Mouse (Mus musculus) frontal cortex, postnatal 25 days (tissue): Measurements from ENCODE around the gene Pde1a.

Experiments
- DNase-seq, 2 experiments: peaks; one replicate each; pipeline ENCODE4 v3.0.0; 2022; ENCODE audit warnings: low spot score in 2 of 2

The Pde1a gene

DNA sequence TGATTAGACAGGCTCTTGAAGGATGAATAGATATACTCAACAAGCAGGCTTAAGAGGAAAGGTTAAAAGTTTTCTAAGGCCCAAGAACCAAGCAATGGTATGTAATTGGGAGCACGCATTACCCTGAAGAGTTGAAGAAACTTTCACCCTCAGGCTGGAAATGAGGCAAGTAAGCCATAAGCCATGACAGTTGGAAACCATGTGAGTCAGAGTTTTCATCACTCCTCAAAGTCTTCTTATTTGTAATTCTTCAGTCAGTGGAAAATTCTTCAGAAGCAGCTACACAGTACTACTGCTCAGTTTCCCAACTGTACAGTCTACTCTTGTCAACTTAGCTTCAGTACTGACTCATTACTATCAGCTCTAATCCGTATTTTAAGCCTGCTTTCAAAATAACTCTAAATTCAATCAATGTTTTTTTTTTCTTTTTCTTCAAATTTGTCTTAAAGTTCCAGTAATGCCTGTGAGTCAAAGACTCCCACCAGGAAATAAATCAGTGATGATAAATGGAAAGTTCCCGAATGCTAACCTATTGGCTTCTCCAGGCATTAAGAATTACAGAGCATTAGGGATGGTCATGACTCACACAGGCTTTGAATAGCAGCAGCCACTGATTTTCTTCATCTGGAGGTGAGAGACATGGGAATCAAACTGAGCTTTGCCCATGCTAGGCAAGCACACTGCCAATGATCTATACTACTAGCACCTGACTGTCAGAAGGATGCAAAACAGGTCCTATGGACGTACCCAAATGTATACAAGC is 82.3 kb downstream of the Pde1a start:
- no peak for DNase-seq

DNA sequence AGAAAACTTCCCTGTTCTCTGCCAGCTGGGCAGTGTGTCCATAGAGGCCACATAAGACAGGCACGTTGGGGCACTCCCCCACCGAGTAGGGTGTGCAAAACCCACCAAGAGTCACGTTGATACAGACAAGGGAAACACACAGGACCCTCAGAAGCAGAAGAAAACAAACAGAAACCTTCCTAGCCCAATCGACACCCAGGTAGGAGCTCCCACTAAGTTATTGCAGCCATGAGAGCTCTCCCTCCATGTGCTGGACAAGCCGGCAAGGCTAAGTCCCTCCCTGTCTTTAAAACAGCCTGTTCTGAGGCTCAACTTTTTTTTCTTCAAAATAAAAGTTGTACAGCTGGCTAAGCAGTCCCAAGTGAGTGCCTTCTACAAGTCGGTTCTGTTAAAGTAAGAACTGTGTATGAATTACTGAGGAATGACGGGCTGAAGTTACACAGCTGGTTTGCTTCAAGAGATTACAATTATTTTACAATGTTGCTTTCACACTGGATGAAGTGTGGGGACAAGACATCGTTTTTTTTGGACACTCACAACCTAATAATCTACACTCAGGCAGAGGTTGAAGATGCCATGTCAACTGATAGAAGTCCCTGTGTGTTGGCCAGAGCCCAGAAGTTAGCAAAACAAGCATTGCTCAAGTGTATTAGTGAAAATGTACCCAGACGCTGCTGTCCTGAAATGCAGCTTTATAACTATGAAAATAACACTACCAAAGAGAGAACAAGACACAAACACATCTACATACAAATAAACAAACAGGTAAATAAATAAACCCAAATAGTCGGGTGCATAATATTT is 90.4 kb downstream of the Pde1a start:
- DNase-seq = no peak

DNA sequence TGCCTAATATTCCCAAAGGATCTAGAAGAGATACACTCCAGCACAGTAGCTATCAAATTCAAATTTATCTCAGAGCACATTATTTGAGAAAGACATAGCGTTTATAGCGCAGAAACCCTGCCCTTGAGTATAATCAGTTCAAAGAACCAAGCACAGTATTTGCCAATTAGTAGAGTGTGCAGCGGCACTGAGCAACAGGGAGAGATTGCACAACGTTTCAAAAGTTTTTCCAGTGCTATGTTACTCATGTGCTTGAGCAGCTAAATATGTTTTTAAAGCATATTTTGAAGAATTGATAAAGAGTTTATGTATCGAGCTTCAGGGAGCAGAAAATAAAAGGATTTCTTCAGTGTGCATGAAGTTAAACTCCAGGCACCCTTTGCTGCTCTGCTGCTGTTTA is 91.3 kb downstream of the Pde1a start:
- no peak for DNase-seq

DNA sequence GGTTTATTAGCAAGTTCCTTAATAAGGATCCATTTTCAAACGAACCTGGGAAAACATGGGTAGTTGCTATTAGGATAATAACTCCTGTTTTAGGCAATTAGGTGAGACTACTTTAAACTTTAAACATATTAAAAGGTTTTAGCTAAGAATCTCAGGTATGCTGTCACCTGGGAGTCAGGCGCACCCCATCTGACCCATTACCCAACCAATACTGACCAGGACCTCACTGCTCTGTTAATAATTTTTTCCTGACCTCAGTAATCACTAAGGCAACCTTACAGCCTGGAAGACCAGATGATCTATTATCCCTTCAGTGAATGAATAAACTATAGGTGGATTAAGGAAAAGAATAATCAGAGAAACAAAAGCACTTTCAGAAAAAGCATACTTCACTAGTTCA is 100.2 kb downstream of the Pde1a start:
- DNase-seq = no peak

DNA sequence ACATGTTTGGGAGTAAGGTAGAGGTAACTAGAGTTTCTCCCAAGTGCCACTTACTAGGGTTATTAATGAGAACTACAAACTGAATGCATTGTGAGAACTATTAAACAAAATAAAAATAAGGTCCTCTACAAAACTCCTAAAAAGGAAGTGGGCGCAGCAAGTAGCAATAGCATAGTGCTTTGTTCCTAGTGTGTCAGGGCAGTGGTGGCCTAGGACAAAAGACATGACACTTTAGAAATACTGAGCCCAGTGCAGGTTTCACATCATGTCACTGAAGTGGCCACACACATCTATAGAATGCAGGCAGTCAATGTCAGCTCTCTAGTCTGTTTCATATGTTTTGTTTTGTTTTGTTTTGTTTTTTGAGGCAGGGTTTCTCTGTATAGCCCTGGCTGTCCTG is 103.2 kb downstream of the Pde1a start:
- DNase-seq = no peak

DNA sequence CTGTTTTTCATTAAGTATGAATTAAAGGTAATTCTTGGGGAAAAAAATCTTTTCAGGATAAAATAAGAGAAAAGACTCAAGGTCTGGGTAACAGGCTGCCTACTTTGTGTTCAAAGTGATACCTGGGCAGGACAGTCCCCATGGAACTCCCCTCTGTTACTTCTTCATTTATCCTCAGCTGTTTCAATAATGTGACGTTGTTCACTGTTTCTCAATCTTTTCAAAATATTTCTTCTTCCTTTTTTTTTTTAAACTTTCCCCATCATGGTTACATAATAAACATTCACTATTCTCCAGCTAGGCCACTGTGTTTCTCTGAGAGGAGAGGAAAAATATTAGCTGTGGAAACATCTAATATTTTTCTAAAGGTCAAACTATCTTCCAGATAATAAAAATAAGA is 103.7 kb downstream of the Pde1a start:
- DNase-seq = no peak

DNA sequence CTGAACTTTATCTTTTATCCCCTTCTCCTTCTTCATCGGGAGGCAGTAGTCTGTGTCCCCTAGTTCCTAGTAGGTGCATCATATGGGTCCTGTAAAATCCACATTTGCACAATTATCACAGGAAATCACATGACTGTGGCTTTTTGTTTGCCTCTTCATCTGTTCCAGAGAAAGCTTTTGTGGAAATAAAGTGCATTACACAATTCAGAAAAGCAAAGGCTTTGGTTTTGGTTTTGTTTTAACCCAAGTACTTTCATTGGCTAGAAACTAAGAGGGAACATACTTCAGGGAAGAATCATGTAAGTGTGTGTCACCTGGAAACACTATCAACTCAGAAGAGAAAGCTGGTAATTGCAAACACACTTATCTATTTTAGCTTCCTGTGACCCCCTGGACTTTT is 104.2 kb downstream of the Pde1a start:
- DNase-seq = no peak

DNA sequence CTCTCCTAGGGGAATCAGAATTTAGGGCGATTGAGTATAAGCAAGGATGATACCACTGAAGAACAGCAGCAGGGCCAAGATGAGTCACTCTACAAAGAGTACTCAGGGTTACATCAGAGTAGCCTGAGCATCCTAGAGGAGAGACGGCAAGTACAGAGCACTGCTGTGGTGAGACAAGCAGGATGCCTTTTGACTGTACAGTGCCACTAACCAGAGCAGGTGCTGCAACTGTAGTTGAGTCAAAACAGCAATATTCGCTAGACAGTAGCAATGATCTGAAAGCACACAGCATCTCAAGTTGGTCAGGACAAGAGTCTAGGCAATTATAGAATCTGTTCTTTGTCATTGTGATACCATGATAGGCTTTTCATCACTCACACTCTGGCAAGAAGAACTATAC is 115.1 kb downstream of the Pde1a start:
- DNase-seq = no peak

DNA sequence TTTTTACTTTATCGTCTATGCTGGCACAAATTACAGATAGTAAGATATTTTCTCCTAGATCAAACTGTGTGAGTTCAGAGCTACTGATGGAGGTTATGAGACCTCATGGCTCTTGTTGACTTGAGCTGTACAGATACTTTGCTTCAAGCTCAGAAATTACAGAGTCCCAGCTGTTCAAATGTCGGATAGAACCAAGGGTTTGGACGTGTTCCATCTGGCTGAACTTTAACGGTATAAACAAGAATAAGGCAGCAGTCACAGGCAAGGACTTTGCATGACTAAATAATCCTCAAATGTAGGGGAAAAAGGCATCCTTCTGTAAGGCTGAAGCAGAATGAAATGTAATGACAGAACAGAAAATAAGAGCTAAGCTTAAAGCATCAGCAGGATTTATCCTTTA is 116.2 kb downstream of the Pde1a start:
- no peak for DNase-seq

DNA sequence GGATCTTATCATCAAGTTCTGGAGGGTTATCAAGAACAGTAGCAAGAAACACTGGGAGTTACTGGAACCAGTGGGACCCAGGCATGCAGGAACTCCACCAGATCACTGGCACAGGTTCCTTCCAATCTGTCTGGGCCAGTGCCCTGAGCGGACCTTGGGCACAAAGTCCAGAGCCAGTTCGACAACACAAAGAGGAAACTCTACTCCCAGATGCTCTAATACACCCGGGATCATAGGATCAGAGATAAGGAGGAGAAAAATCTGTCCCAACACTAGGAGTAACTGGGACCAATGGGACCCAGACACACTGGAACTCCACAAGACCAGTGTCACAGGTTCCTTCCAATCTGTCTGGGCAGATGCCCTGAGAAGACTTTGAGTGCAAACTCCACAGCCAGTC is 130.1 kb downstream of the Pde1a start:
- DNase-seq = no peak

DNA sequence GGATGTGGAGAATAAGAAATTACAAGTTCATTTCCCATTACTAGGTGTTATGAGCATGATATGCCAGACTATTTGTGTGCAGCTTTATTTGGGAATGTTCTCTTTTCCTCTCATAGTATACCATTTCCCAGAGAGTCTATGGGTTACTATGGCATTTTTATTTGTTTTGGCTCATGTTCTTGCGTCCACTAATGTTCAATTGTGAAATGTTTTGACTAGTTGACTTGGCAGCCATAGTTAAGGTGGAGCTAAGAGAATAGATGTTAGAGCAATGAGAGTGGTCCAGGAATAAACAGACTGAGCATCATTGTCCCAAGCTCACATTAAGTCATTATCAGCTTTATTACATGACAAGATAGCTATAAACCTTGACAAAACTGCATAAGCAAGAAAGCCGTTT is 130.8 kb downstream of the Pde1a start:
- DNase-seq = no peak

DNA sequence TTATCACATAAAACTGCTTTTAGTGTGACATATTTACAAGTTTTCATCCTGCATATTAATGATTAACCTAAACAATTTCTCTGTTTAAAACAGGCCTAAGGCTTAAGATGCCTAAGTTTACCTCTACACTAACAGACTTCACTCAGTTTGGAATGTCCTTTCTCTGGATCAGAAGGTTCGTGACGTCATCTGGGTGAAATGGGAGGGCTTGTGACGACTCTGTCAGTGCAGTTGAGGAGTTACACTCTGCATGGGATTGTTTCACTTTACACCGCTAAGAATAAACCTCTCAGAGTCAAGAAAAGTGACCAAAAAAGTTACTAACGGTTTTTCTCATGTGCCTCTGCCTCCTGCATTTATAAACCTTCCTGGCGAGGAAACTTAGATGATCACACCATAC is 137.6 kb downstream of the Pde1a start:
- DNase-seq = no peak

DNA sequence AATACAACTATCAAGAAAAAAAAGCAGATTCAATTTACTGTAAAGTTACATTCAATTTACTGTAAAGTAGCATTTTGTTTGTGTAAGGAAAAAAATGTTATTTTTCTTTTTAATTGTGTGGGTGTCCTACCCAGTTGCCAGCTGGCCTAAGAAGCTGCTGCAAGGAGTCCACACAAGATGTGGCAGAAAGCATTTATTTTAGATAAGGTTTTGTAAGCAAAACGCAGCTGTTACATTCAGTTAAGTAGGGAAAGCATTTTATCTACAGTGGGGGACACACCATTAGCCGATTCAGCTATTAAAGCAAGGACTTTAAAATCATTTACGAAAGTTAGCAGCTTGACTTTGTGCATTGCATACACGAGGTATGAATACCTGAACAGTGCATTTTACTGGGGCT is 145.5 kb downstream of the Pde1a start:
- no peak for DNase-seq

DNA sequence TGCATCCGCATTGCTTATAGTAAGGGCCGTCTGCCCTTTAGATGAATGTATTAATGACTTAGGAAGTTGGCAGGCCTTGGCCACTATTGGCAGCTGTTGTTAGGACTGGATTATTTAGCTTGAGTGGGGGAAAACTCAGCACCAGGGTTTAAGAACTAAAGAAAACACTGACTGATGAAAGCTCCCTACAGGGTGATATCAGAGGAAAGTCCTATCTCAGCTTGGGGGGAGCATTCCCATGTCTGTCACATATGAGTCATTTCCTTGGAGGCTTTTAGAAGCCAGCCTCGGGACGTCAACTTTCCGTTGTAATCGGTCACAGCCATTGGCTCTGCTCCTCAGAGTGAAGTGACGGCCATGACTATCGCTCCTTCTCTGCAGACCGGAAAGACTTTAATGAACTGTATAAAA is 146.0 kb downstream of the Pde1a start:
- DNase-seq = no peak

DNA sequence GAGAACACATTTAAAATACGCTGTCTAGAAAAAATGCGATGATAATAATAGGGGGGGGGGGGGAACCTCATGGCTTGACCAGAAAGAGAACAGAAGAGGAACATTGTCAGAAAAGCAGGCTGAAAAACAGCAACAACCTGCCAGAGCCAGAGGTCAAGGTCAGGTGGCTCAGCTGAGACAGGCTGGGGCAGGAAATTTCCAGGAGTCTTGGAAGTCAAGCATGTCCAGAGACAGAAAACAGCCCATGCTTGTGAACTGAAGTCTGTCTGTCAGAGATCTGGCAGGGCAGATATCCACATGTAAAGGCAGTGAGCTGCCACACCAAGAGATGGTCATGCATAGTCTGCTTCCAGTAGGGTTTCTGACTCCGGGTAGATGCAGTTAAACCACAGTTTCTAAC is 147.5 kb downstream of the Pde1a start:
- no peak for DNase-seq

DNA sequence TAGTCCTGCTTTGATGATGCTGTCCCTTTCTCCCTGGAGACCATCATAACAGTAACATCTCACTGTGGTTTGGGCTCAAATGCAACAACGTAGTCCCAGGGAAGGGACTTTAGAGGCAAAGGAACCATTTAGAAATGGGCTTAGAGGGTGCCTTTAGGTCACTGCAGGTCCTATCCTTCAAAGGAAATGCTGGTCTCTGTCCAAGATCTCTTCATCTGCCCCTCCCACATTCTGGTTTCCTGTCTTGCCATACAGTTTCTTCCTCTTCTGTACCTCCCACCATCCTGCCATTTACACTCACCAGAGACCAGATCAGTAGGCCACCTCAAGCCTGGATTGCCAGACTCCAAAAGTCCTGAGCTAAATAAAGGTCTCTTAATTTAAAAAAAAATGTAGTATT is 150.3 kb downstream of the Pde1a start:
- no peak for DNase-seq

DNA sequence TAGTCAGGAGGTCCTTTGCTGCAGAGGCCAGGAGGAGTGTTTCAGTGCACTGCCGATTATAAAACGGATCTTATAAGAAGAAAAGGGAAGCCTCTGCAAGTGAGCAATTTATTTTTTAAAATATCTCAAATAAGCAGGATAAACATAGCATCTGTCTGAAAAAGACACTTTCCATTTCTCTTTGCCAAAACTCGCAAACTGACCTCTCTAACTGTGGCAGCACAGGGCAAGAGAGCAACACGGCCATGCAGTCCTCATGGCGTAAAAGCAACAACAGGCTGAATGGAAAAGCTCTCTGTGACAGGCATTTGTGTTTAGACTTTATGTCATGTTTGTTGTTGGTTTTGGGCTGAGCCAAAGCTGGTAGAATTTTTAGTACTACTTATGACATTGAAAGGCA is 152.0 kb downstream of the Pde1a start:
- DNase-seq = no peak

DNA sequence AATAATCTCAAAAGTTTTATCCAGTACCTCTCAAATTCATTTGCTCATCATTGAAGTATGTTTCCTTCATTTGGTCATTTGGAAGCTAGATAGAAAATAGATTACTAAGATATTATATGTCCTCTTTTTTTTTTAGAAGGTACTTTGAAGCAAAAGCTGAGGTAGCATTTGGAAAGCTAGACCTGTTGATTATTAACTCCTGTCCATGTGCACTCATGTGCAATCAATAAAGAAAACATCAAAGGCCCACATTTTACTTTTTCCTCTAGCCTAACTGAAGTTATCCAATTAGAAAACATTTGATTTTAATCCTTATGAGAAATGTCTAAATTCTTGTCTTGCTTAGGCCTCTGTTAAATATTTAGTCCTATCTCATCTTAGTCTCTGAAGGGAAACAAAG is 153.3 kb downstream of the Pde1a start:
- DNase-seq = no peak

DNA sequence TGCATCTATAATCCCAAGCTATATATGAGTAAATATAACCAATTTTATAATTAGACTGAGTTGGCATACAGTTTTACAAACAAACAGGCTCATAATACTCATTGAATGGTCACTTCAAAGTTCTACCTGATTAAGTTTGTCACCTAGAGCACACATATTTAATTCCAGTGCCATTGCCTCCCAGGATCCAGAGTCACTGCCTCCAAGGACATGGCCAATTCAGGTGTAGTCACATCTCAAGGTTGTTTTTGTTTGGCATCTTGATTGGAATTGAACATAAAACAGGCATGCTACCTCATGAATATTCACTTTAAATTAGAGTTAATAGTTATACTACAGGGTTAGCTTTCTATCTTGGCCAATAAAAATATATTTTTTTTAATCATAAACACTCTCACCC is 157.0 kb downstream of the Pde1a start:
- no peak for DNase-seq

DNA sequence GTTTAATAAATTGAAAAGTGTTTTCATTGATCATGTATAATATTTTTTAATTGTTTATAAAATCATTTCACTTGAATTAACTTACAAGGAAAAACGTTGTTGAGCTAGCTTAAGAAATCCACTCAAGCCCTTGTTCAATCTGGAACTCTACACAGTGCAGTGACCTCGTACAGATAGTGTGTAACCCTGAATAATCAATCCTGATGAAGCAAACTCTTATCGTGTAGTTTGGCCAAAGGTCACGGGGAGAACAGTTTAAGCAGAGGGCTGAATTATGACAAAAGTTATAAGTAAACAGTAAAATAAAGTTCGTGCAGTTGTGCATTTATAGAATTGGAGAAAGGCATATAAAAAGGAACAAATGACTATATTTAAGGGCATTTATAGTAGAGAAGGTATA is 159.7 kb downstream of the Pde1a start:
- no peak for DNase-seq

DNA sequence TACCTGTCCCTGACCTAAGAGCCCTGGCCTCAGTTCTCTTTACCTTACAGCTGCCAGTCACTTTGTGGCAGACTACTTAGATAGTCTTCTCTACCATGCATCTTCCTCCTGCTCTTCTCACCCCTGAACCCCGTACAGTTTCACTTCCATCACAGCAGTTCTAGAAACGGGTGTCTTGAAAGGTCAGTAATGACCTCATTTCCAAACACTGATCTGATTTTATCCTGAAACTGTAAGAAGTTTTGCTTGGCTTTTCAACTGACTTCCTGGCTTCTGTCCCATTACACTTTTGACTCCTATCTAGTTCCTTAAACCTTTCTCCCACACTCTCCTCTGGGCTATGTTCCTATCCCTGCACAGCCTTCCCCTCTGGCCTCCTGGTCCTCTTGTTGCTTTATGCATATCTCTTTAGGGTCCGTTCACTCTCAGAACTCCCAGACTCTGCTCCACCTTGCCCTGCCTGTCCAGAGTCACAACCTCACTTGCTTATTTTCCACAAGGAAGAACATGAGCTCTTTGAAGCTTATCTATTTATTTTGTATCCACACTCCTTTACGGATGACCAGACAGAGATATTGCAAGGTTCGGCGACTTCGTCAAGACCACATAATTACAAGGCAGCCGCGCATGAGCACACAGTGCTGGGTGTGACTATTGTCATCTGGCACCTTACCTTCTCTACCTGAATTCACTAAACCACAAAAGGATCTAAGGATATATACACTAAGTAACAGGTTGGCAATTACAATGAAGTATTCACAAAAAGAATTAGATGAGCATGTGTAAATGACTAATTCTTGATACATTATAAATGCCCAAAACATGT is 162.4 kb downstream of the Pde1a start:
- no peak for DNase-seq

DNA sequence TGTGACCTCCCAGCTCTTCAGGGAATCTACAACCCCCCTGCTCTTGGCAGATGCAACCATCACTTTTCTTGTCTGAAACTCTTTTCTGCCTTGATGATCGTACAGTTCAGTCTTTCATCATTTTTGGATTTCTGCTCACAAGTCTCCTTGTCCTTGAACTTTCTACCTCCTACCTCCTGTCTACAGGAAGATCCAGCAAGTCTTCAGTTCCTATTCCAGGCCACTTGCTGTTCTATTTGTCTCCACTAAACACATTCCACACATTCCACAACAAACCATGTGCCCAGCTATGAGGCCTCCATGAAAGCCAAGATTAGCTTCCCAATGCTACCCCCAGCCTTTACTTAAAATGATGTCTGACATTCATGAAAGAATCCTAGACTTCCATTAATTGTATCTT is 163.2 kb downstream of the Pde1a start:
- no peak for DNase-seq

DNA sequence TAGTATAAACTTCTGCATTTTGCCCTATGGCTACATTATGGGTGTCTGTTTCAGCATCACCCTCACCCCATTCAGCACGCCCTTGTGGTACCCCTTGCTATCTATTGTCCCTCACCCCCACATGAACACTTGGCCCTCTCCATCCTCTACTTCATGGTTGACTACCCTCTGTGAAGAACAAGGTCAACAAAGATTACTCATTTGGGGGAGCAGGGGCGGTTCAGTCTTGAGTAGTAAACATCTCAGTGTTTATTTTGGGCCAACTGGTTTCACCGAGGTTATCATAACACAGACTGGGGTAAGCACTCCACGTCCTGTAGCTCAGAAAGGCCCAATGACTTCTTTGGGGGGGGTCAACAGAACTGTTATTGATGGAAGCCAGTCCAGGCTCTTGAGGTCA is 164.3 kb downstream of the Pde1a start:
- DNase-seq = no peak
